Mouse (Mus musculus): ENCODE results near the gene Ppa2. TPM values are rescaled to one million over a fixed set of nuclear protein-coding genes. Genes with fewer than 3 reads are reported as not detected.

The Ppa2 gene
- total and polyA plus RNA-seq, 3 experiments = 33.6 to 36.3 TPM; not detected in 1

GRCm38 (mm10) chr3:133378174-133378573 is 68.3 kb downstream of the Ppa2 start:
- Histone ChIP-seq H3K79me2 (ENCODE audit: control insufficient read depth, insufficient read depth, low read length, poor library complexity) (no peaks in the 10 kb centered on the region), H3K9me3 (replicated peaks; ENCODE audit: insufficient read depth, low read length) (no peaks in the 10 kb centered on the region), H3K9ac (ENCODE audit: control insufficient read depth, low read depth, low read length, poor library complexity, severe bottlenecking) (no peak overlapping the region), H3K27ac (ENCODE audit: control insufficient read depth, low read depth, low read length) (no peak overlapping the region), H3K4me3 (ENCODE audit: control insufficient read depth in 1 of 2, insufficient read depth in 1 of 2, low read depth in 2 of 2, low read length in 2 of 2) (no peak overlapping the region), H3K27me3 (ENCODE audit: control insufficient read depth in 1 of 2, insufficient read depth in 2 of 2, low read length in 2 of 2) (no peaks in the 10 kb centered on the region), H3K36me3 (ENCODE audit: control insufficient read depth in 1 of 2, insufficient read depth in 2 of 2, low read length in 2 of 2) (no peaks in the 10 kb centered on the region), H3K4me1 (ENCODE audit: control insufficient read depth in 1 of 2, insufficient read depth in 2 of 2, low read length in 2 of 2) (no peaks in the 10 kb centered on the region)
- DNase-seq (ENCODE audit: low read depth, low spot score) = no peak
- TF ChIP-seq POLR2AphosphoS5 (IDR thresholded peaks at IDR 0.05; ENCODE audit: borderline replicate concordance, low read depth, low read length) (no peak), E2F4 (IDR thresholded peaks at IDR 0.05; ENCODE audit: borderline replicate concordance, low read depth, low read length) (no peak), USF2 (IDR thresholded peaks at IDR 0.05; ENCODE audit: borderline replicate concordance in 1 of 2, insufficient read depth in 1 of 2, low read depth in 1 of 2, low read length in 2 of 2) (no peak), ZC3H11A (IDR thresholded peaks at IDR 0.05; ENCODE audit: low read depth, low read length) (no peak), MAX (IDR thresholded peaks at IDR 0.05; ENCODE audit: low read length) (no peak), POLR2A (IDR thresholded peaks at IDR 0.05; ENCODE audit: control insufficient read depth in 1 of 2, insufficient read depth in 1 of 2, low read depth in 1 of 2, low read length in 2 of 2, poor library complexity in 1 of 2) (no peak), CTCF (IDR thresholded peaks at IDR 0.05 in 2 of 3, conservative IDR thresholded peaks at IDR 0.05 in 1 of 3; ENCODE audit: control insufficient read depth in 1 of 3, insufficient read depth in 1 of 3, low read depth in 2 of 3, low read length in 3 of 3, poor library complexity in 1 of 3, severe bottlenecking in 1 of 3) (no peak), MYB (IDR thresholded peaks at IDR 0.05; ENCODE audit: low read depth, low read length) (no peak), MXI1 (IDR thresholded peaks at IDR 0.05; ENCODE audit: low read depth, low read length) (no peak), JUND (IDR thresholded peaks at IDR 0.05; ENCODE audit: low read depth, low read length) (no peak), BHLHE40 (IDR thresholded peaks at IDR 0.05; ENCODE audit: borderline replicate concordance, low read depth, low read length) (no peak), TCF12 (IDR thresholded peaks at IDR 0.05; ENCODE audit: low read depth, low read length) (no peak), SIN3A (IDR thresholded peaks at IDR 0.05; ENCODE audit: low read length) (no peak), TBP (IDR thresholded peaks at IDR 0.05; ENCODE audit: low read depth, low read length) (no peak), TAL1 (IDR thresholded peaks at IDR 0.05; ENCODE audit: low read length) (no peak), CHD1 (IDR thresholded peaks at IDR 0.05; ENCODE audit: low read depth, low read length) (no peak), MEF2A (IDR thresholded peaks at IDR 0.05; ENCODE audit: extremely low read depth, insufficient replicate concordance, low read depth, low read length, poor library complexity, severe bottlenecking) (no peak)

GRCm38 (mm10) chr3:133379997-133380396 is 70.1 kb downstream of the Ppa2 start:
- Histone ChIP-seq H3K9me3 (replicated peaks; ENCODE audit: insufficient read depth, low read length) (no peaks in the 10 kb centered on the region), H3K9ac (ENCODE audit: control insufficient read depth, low read depth, low read length, poor library complexity, severe bottlenecking) (no peak overlapping the region), H3K4me3 (ENCODE audit: control insufficient read depth in 1 of 2, insufficient read depth in 1 of 2, low read depth in 2 of 2, low read length in 2 of 2) (no peak overlapping the region), H3K4me1 (ENCODE audit: control insufficient read depth in 1 of 2, insufficient read depth in 2 of 2, low read length in 2 of 2) (no peaks in the 10 kb centered on the region), H3K79me2 (ENCODE audit: control insufficient read depth, insufficient read depth, low read length, poor library complexity) (no peaks in the 10 kb centered on the region), H3K27me3 (ENCODE audit: control insufficient read depth in 1 of 2, insufficient read depth in 2 of 2, low read length in 2 of 2) (no peaks in the 10 kb centered on the region), H3K36me3 (ENCODE audit: control insufficient read depth in 1 of 2, insufficient read depth in 2 of 2, low read length in 2 of 2) (no peaks in the 10 kb centered on the region), H3K27ac (ENCODE audit: control insufficient read depth, low read depth, low read length) (no peak overlapping the region)
- DNase-seq (ENCODE audit: low read depth, low spot score) = no peak
- TF ChIP-seq MYC (IDR thresholded peaks at IDR 0.05; ENCODE audit: low read depth, low read length) (no peak), E2F4 (IDR thresholded peaks at IDR 0.05; ENCODE audit: borderline replicate concordance, low read depth, low read length) (no peak), MAZ (IDR thresholded peaks at IDR 0.05; ENCODE audit: low read depth, low read length) (no peak), ZMIZ1 (IDR thresholded peaks at IDR 0.05; ENCODE audit: low read depth, low read length) (no peak), SIN3A (IDR thresholded peaks at IDR 0.05; ENCODE audit: low read length) (no peak), JUND (IDR thresholded peaks at IDR 0.05; ENCODE audit: low read depth, low read length) (no peak), UBTF (IDR thresholded peaks at IDR 0.05; ENCODE audit: borderline replicate concordance, insufficient read depth, low read depth, low read length) (no peak), GATA1 (IDR thresholded peaks at IDR 0.05; ENCODE audit: low read depth, low read length) (no peak), TAL1 (IDR thresholded peaks at IDR 0.05; ENCODE audit: low read length) (no peak), KAT2A (conservative IDR thresholded peaks at IDR 0.05; ENCODE audit: low read depth, low read length) (no peak), ZC3H11A (IDR thresholded peaks at IDR 0.05; ENCODE audit: low read depth, low read length) (no peak), USF2 (IDR thresholded peaks at IDR 0.05; ENCODE audit: borderline replicate concordance in 1 of 2, insufficient read depth in 1 of 2, low read depth in 1 of 2, low read length in 2 of 2) (no peak), RCOR1 (IDR thresholded peaks at IDR 0.05; ENCODE audit: low read depth, low read length) (no peak), POLR2AphosphoS5 (IDR thresholded peaks at IDR 0.05; ENCODE audit: borderline replicate concordance, low read depth, low read length) (no peak), MEF2A (IDR thresholded peaks at IDR 0.05; ENCODE audit: extremely low read depth, insufficient replicate concordance, low read depth, low read length, poor library complexity, severe bottlenecking) (no peak)

Data from MEL (cell line).